Mouse (Mus musculus): ENCODE data around the gene Aspm.

DNA sequence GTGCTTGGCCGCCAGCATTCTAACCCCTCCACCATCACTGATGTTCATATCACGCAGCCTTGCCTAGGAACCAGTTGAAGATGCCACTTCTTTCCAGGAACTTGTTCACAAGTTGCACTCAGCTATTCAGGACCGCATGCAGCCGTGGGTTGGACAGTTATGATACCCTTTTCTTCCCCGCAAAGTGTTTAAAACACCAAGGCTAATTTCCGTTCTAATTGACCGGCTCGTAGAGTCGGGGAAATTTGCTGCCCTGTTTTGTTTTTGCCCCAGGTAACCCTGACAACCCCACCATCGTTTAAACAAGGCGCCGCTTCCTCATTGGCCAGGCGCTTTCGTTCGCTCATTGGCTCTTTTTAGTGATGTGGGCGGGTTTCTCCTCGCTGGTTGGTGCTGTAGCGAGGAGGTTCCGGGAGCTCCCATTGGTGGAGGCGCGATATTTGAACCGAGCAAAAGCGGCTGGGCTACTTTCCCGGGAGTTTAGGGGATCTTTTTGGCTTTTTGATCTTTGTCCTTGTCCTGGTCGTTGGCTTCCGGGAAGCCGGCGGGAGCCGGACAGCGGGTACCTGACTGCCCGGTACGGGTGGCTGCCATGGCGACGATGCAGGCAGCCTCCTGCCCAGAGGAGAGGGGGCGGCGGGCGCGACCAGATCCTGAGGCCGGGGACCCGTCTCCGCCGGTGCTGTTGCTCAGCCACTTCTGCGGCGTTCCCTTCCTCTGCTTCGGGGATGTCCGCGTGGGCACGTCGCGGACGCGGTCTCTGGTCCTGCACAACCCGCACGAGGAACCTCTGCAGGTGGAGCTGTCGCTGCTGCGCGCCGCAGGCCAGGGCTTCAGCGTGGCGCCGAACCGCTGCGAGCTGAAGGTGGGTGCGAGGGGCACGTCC, at the start of gene Aspm:
- no peak for TF ChIP-seq GATA1 (IDR thresholded peaks at IDR 0.05; ENCODE audit: borderline replicate concordance, low read length)
- TF ChIP-seq FLI1 (IDR thresholded peaks at IDR 0.05; ENCODE audit: low read length): no peak

Data from megakaryocyte, embryonic 14.5 days (primary cell).